Comparison of ENCODE assay signal across 11 mouse cellular contexts in the genomic region with DNA sequence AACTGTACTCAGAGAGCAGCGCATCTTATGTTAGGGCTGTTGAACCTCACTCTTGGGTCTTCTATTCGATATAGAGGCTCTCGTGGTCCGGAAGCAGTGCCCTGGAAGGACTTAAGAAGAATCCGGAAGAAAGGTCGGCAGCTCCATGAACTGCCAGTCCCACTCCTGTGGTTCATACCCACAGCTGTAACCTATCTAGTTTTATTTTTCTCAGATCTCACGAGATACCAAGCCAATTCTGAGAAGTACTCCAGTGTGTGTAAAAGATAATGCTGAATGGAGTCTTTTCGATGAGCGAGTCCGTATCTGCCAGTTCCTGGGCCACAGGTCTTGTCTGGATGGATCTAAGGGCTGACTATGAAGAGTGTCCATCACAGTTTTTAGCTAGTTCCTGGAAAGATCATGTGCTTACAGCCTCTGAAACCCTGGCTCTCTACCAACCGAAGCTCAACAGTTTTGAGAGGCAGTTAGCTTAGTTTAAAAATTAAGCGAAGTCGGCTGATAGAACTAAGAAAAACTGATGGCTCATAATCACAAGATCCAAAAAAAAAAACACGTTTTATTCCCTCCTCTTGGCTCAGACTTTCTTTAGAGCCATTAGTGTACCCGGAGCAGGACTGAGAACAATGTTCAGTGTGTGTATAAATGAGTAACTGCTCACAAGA.
A peak's percentile ranks its signal among the peaks of the same experiment; 100 is the strongest.
DNase-seq lines count a peak whose midpoint lies in the region; ATAC-seq lines count a peak whose summit lies in the region.
"Had no signal": no experiment of that assay in that cellular context is flagged by ENCODE, and none has a peak within 500 bp of the region (broad histone marks: within the 10 kb centered on the region; RNA-seq: fewer than 3 reads in every experiment).

No protein-coding gene starts in this region.

- H3K4me1 ChIP-seq in kidney, embryonic 15.5 days = 0 out of 2 replicates have a peak, but pooled peaks cover 7% of the 10 kb centered on the region
- H3K4me1 ChIP-seq in liver, embryonic 15.5 days (replicated peaks) = peaks cover 14% of the 10 kb centered on the region
- H3K4me1 ChIP-seq in hindbrain, embryonic 10.5 days (replicated peaks) = no peaks in the 10 kb centered on the region
- H3K4me1 ChIP-seq: heart, embryonic 10.5 days had no signal

- H3K4me2 ChIP-seq in kidney, embryonic 15.5 days = no peak overlapping the region
- H3K4me2 ChIP-seq in liver, embryonic 15.5 days = peak overlapping the region; percentile 39

- H3K9ac ChIP-seq in kidney, embryonic 15.5 days = no peak overlapping the region
- no peak overlapping the region for H3K9ac ChIP-seq in liver, embryonic 15.5 days

- no peaks in the 10 kb centered on the region for H3K9me3 ChIP-seq in kidney, embryonic 15.5 days (replicated peaks)
- no peaks in the 10 kb centered on the region for H3K9me3 ChIP-seq in liver, embryonic 15.5 days (replicated peaks)
- no peaks in the 10 kb centered on the region for H3K9me3 ChIP-seq in hindbrain, embryonic 10.5 days
- H3K9me3 ChIP-seq: heart, embryonic 10.5 days had no signal

- WGBS in kidney, embryonic 15.5 days = 71% methylated on average over 15 of the region's 15 CpGs
- whole genome bisulfite sequencing in liver, embryonic 15.5 days (ENCODE audit: insufficient replicate concordance) = 44% methylated on average over 15 of the region's 15 CpGs
- WGBS in hindbrain, embryonic 10.5 days = 91% methylated on average over 15 of the region's 15 CpGs

- H3K27ac ChIP-seq in kidney, embryonic 15.5 days = no peak overlapping the region
- H3K27ac ChIP-seq in liver, embryonic 15.5 days (replicated peaks) = peak overlapping the region; percentile 31; the same call in 1 of the 2 replicates
- H3K27ac ChIP-seq in hindbrain, embryonic 10.5 days = no peak overlapping the region
- H3K27ac ChIP-seq: heart, embryonic 10.5 days had no signal

- no peak overlapping the region for H3K4me3 ChIP-seq in kidney, embryonic 15.5 days (replicated peaks)
- 0 out of 2 replicates have a peak overlapping the region, but pooled peaks have one; percentile 1 for H3K4me3 ChIP-seq in liver, embryonic 15.5 days (replicated peaks)
- H3K4me3 ChIP-seq in hindbrain, embryonic 10.5 days = no peak overlapping the region
- H3K4me3 ChIP-seq: heart, embryonic 10.5 days had no signal

- DNase-seq in kidney, adult 11 months = peak; percentile 69
- DNase-seq in adipocyte (ENCODE audit: low spot score) = peak; percentile 42
- DNase-seq in kidney, adult 8-10 months = peak; percentile 68 to 83
- no peak for DNase-seq in right cerebral cortex, adult 2 months (ENCODE audit: low spot score in 2 of 2)
- DNase-seq in layer of hippocampus, postnatal 14 days (ENCODE audit: low spot score in 2 of 2) = no peak
- DNase-seq in hindbrain, embryonic 10.5 days (ENCODE audit: low spot score) = no peak
- DNase-seq: layer of hippocampus, postnatal 36 days had no signal

- H3K36me3 ChIP-seq in kidney, embryonic 15.5 days = no peaks in the 10 kb centered on the region
- no peaks in the 10 kb centered on the region for H3K36me3 ChIP-seq in liver, embryonic 15.5 days (replicated peaks)
- no peaks in the 10 kb centered on the region for H3K36me3 ChIP-seq in hindbrain, embryonic 10.5 days
- H3K36me3 ChIP-seq: heart, embryonic 10.5 days had no signal

- H3K27me3 ChIP-seq in kidney, embryonic 15.5 days = no peaks in the 10 kb centered on the region
- no peaks in the 10 kb centered on the region for H3K27me3 ChIP-seq in liver, embryonic 15.5 days
- H3K27me3 ChIP-seq in hindbrain, embryonic 10.5 days (ENCODE audit: insufficient read depth, poor library complexity, severe bottlenecking) = no peaks in the 10 kb centered on the region

- no peak for ATAC-seq in kidney, embryonic 15.5 days (replicated peaks; ENCODE audit: low FRiP score)
- peak; percentile 87 for ATAC-seq in liver, embryonic 15.5 days (ENCODE audit: insufficient read depth)
- ATAC-seq: hindbrain, embryonic 16.5 days had no signal

Comparison
In these comparisons a context has a peak if more than half of its experiments do, and no peak if none do; other contexts are left out.
1. DNase-seq: peak in kidney, adult 11 months (single experiment), adipocyte (single experiment) and kidney, adult 8-10 months (2 of 2); none in right cerebral cortex, adult 2 months (0 of 2), layer of hippocampus, postnatal 14 days (0 of 2) and hindbrain, embryonic 10.5 days (single experiment).